Mouse (Mus musculus): ENCODE data around the gene B3gat1. TPM values are rescaled to one million over a fixed set of nuclear protein-coding genes. Genes with fewer than 3 reads are reported as not detected.

Gene B3gat1
- total RNA-seq, 2 experiments from 2014 or later, result 0.43 to 0.94 TPM

GRCm38 (mm10) chr9:26775700-26776099 is 42.2 kb downstream of the B3gat1 start:
- DNase-seq, result no peak
- intact Hi-C loops (cut with DNase I), result loop anchor here (2.0 to 10.0 kb wide), 2 partner anchors 1081 to 1119 kb away; no protein-coding TSS in a partner anchor

GRCm38 (mm10) chr9:26776122-26776902 is 42.8 kb downstream of the B3gat1 start:
- intact Hi-C loops (cut with DNase I), result loop anchor here (10.0 kb wide), 1 partner anchor 1082 kb away; no protein-coding TSS in a partner anchor
- no peak for DNase-seq

- DNase-seq, result peak in 1 of 2 experiments; percentile 26
- intact Hi-C loops (cut with DNase I), result loop anchor here (10.0 kb wide), 1 partner anchor 1084 kb away; no protein-coding TSS in a partner anchor
Measured at GRCm38 (mm10) chr9:26778421-26778820, 44.9 kb downstream of the B3gat1 start.

GRCm38 (mm10) chr9:26783414-26783975 is 50.0 kb downstream of the B3gat1 start:
- intact Hi-C loops (cut with DNase I), result no loop called here
- DNase-seq, result no peak

GRCm38 (mm10) chr9:26792829-26793228 is 59.3 kb downstream of the B3gat1 start:
- intact Hi-C loops (cut with DNase I), result no loop called here
- peak in 1 of 2 experiments; percentile 42 for DNase-seq

GRCm38 (mm10) chr9:26798205-26798604 is 64.7 kb downstream of the B3gat1 start:
- DNase-seq, result no peak
- intact Hi-C loops (cut with DNase I), result no loop called here

GRCm38 (mm10) chr9:26798731-26799130 is 65.2 kb downstream of the B3gat1 start:
- intact Hi-C loops (cut with DNase I), result no loop called here
- no peak for DNase-seq

- intact Hi-C loops (cut with DNase I), result no loop called here
- no peak for DNase-seq
Measured at GRCm38 (mm10) chr9:26800357-26800756, 66.8 kb downstream of the B3gat1 start.

GRCm38 (mm10) chr9:26804321-26804720 is 70.8 kb downstream of the B3gat1 start:
- intact Hi-C loops (cut with DNase I), result no loop called here
- no peak for DNase-seq

GRCm38 (mm10) chr9:26805935-26806666 is 72.6 kb downstream of the B3gat1 start, which contains the start of gene Glb1l2:
Glb1l2 (minus strand) TSS chr9:26806468.
- DNase-seq, result peak; percentile 73 to 81
- intact Hi-C loops (cut with DNase I), result no loop called here

- DNase-seq, result no peak
- intact Hi-C loops (cut with DNase I), result no loop called here
Measured at GRCm38 (mm10) chr9:26808735-26809134, 75.2 kb downstream of the B3gat1 start.

Other genes with a start within 250 kb of the B3gat1 start
- 1 to 10 TPM; 5.8 to 6.1 TPM for gene Glb1l2, start 72.7 kb downstream of the B3gat1 start, total RNA-seq (2021)
- not detected for gene Glb1l3, start 127.2 kb downstream of the B3gat1 start, total RNA-seq (2021)
- gene Gm1110, start 189.4 kb downstream of the B3gat1 start, total RNA-seq (2021), result not detected

All from gastrocnemius, postnatal 36 days (tissue).